28 mouse cellular contexts compared by ENCODE assay signal in genomic region chr3:123075034-123075433, GRCm38 (mm10). TPM values are rescaled to one million over a fixed set of nuclear protein-coding genes. Genes with fewer than 3 reads are reported as not detected.
"Had no signal": no experiment of that assay in that cellular context is flagged by ENCODE, and none has a peak within 500 bp of the region (broad histone marks: within the 10 kb centered on the region; RNA-seq: fewer than 3 reads in every experiment).

No protein-coding gene starts in this region.

- H3K4me3 ChIP-seq: kidney, embryonic 15.5 days; limb, embryonic 10.5 days; limb, embryonic 13.5 days; liver, embryonic 12.5 days; liver, embryonic 15.5 days; lung, embryonic 15.5 days; midbrain, embryonic 12.5 days; myocyte; neural tube, embryonic 12.5 days; neural tube, embryonic 15.5 days; stomach, embryonic 15.5 days had no signal

- H3K4me2 ChIP-seq: kidney, embryonic 15.5 days; limb, embryonic 13.5 days; liver, embryonic 12.5 days; liver, embryonic 15.5 days; lung, embryonic 15.5 days; midbrain, embryonic 12.5 days; neural tube, embryonic 12.5 days; neural tube, embryonic 15.5 days; stomach, embryonic 15.5 days had no signal

- ATAC-seq: liver, embryonic 12.5 days; midbrain, embryonic 16.5 days had no signal

- H3K27ac ChIP-seq: kidney, embryonic 15.5 days; limb, embryonic 10.5 days; limb, embryonic 13.5 days; liver, embryonic 12.5 days; liver, embryonic 15.5 days; lung, embryonic 15.5 days; midbrain, embryonic 12.5 days; neural tube, embryonic 12.5 days; neural tube, embryonic 15.5 days; stomach, embryonic 15.5 days had no signal

- H3K4me1 ChIP-seq: kidney, embryonic 15.5 days; limb, embryonic 10.5 days; liver, embryonic 15.5 days; midbrain, embryonic 12.5 days; neural tube, embryonic 12.5 days; neural tube, embryonic 15.5 days; stomach, embryonic 15.5 days had no signal

- DNase-seq: kidney, adult 11 months; kidney, adult 8-10 months; kidney, postnatal 10 days; kidney, postnatal 36 days; layer of hippocampus, adult 9-11 months; liver; lung, adult 18-20 months; lung, postnatal 14 days; lung, postnatal 4 days; retina, postnatal 1 day; right cerebral cortex, postnatal 25 days; spleen, adult 18-20 months; thymus, adult 18-20 months; thymus, postnatal 36 days had no signal

- H3K27me3 ChIP-seq: kidney, embryonic 15.5 days; limb, embryonic 13.5 days; liver, embryonic 12.5 days; liver, embryonic 15.5 days; lung, embryonic 15.5 days; midbrain, embryonic 12.5 days; neural tube, embryonic 12.5 days; neural tube, embryonic 15.5 days; stomach, embryonic 15.5 days had no signal

- H3K9ac ChIP-seq: kidney, embryonic 15.5 days; limb, embryonic 13.5 days; liver, embryonic 12.5 days; liver, embryonic 15.5 days; lung, embryonic 15.5 days; midbrain, embryonic 12.5 days; neural tube, embryonic 12.5 days; neural tube, embryonic 15.5 days; stomach, embryonic 15.5 days had no signal

- H3K9me3 ChIP-seq: kidney, embryonic 15.5 days; limb, embryonic 10.5 days; limb, embryonic 13.5 days; liver, embryonic 12.5 days; liver, embryonic 15.5 days; lung, embryonic 15.5 days; midbrain, embryonic 12.5 days; neural tube, embryonic 12.5 days; neural tube, embryonic 15.5 days; stomach, embryonic 15.5 days had no signal

- H3K36me3 ChIP-seq: kidney, embryonic 15.5 days; limb, embryonic 10.5 days; limb, embryonic 13.5 days; liver, embryonic 12.5 days; liver, embryonic 15.5 days; lung, embryonic 15.5 days; midbrain, embryonic 12.5 days; neural tube, embryonic 12.5 days; neural tube, embryonic 15.5 days; stomach, embryonic 15.5 days had no signal

RNA-seq across cellular contexts. Expression of gene Myoz2, which starts 40.2 kb away (rescaled TPM):
- total RNA-seq: megakaryocyte progenitor cell, adult 5-6 weeks; monocyte, adult 5-6 weeks had no signal
- polyA plus RNA-seq: midbrain, embryonic 12.5 days; midbrain, embryonic 16.5 days had no signal
